Mouse (Mus musculus): ENCODE results near the gene Pip4k2c. TPM values are rescaled to one million over a fixed set of nuclear protein-coding genes. Genes with fewer than 3 reads are reported as not detected.
"Not testable (repeated sequence)": the region's sequence is repeated elsewhere in the genome, so short reads cannot be mapped to it uniquely, and the experiment has no call there.

The Pip4k2c gene
- total RNA-seq, 2 experiments from 2014 or later = 5.6 to 6.1 TPM

- intact Hi-C loops (cut with DNase I) = no loop called here
- no peak for DNase-seq
These were observed 55.3 kb downstream of the Pip4k2c start for GRCm38 (mm10) chr10:127156089-127156488.

GRCm38 (mm10) chr10:127154652-127155051 is 56.7 kb downstream of the Pip4k2c start:
- no peak for DNase-seq
- intact Hi-C loops (cut with DNase I) = no loop called here

- intact Hi-C loops (cut with DNase I) = no loop called here
- no peak for DNase-seq
These were observed 57.1 kb downstream of the Pip4k2c start for GRCm38 (mm10) chr10:127154241-127154640.

GRCm38 (mm10) chr10:127153323-127153722 is 58.1 kb downstream of the Pip4k2c start:
- intact Hi-C loops (cut with DNase I) = no loop called here

GRCm38 (mm10) chr10:127152556-127152955 is 58.8 kb downstream of the Pip4k2c start:
- intact Hi-C loops (cut with DNase I); DNase-seq: not testable (repeated sequence)

More at GRCm38 (mm10) chr10:127153323-127153722, 58.1 kb downstream of the Pip4k2c start:
- no peak for DNase-seq

GRCm38 (mm10) chr10:127151233-127151632 is 60.2 kb downstream of the Pip4k2c start:
- intact Hi-C loops (cut with DNase I); DNase-seq: not testable (repeated sequence)

GRCm38 (mm10) chr10:127150471-127150872 is 60.9 kb downstream of the Pip4k2c start:
- DNase-seq = no peak
- intact Hi-C loops (cut with DNase I) = no loop called here

- no peak for DNase-seq
- intact Hi-C loops (cut with DNase I) = no loop called here
These were observed 64.2 kb downstream of the Pip4k2c start for GRCm38 (mm10) chr10:127147135-127147534.

Other genes starting within 250 kb of the Pip4k2c start
- 100 to 1,000 TPM in 1 of 2 experiments, 10 to 100 TPM in 1; 83.2 to 103 TPM for gene Ctdsp2, start 232.9 kb downstream of the Pip4k2c start, total RNA-seq (2021)
- 1 to 10 TPM; 1.8 to 2.0 TPM for gene Avil, start 210.9 kb downstream of the Pip4k2c start, total RNA-seq (2021)
- 10 to 100 TPM; 20.5 to 21.7 TPM for gene Tsfm, start 180.7 kb downstream of the Pip4k2c start, total RNA-seq (2021)
- gene Mettl1, start 170.2 kb downstream of the Pip4k2c start, total RNA-seq (2021) = 10 to 100 TPM in 1 of 2 experiments, 1 to 10 TPM in 1; 8.2 to 10.0 TPM
- under 1 TPM in 1 of 2 experiments, not detected in 1; 0.10 TPM for gene Eef1akmt3, start 170.1 kb downstream of the Pip4k2c start, total RNA-seq (2021)
- gene Cyp27b1, start 163.3 kb downstream of the Pip4k2c start, total RNA-seq (2021) = under 1 TPM; 0.10 to 0.15 TPM
- under 1 TPM; 0.64 to 0.66 TPM for gene March9, start 151.4 kb downstream of the Pip4k2c start, total RNA-seq (2021)
- 10 to 100 TPM; 29.7 to 38.9 TPM for gene Cdk4, start 148.1 kb downstream of the Pip4k2c start, total RNA-seq (2021)
- gene Tspan31, start 141.3 kb downstream of the Pip4k2c start, total RNA-seq (2021) = 10 to 100 TPM; 22.1 to 25.0 TPM
- 1 to 10 TPM; 2.1 to 2.9 TPM for gene Agap2, start 136.3 kb downstream of the Pip4k2c start, total RNA-seq (2021)
- gene Os9, start 90.5 kb downstream of the Pip4k2c start, total RNA-seq (2021) = 10 to 100 TPM; 10.7 to 11.4 TPM
- gene B4galnt1, start 46.4 kb downstream of the Pip4k2c start, total RNA-seq (2021) = 1 to 10 TPM in 1 of 2 experiments, under 1 TPM in 1; 0.69 to 1.0 TPM
- 1 to 10 TPM; 4.8 to 5.1 TPM for gene Slc26a10, start 30.9 kb downstream of the Pip4k2c start, total RNA-seq (2021)
- gene Arhgef25, start 21.5 kb downstream of the Pip4k2c start, total RNA-seq (2021) = 1 to 10 TPM; 8.3 to 9.4 TPM
- gene Dtx3, start 15.9 kb downstream of the Pip4k2c start, total RNA-seq (2021) = 10 to 100 TPM; 21.2 to 24.6 TPM
- gene Kif5a, start 51.8 kb upstream of the Pip4k2c start, total RNA-seq (2021) = under 1 TPM; 0.20 to 0.66 TPM
- 10 to 100 TPM; 86.8 to 91.8 TPM for gene Dctn2, start 54.8 kb upstream of the Pip4k2c start, total RNA-seq (2021)
- gene Mbd6, start 77.4 kb upstream of the Pip4k2c start, total RNA-seq (2021) = 10 to 100 TPM; 11.5 to 17.1 TPM
- gene Mars, start 100.2 kb upstream of the Pip4k2c start, total RNA-seq (2021) = 10 to 100 TPM; 54.1 to 56.1 TPM
- gene Arhgap9, start 110.4 kb upstream of the Pip4k2c start, total RNA-seq (2021) = 1 to 10 TPM in 1 of 2 experiments, under 1 TPM in 1; 0.96 to 1.3 TPM
- 1 to 10 TPM; 1.0 to 1.5 TPM for gene Gli1, start 130.4 kb upstream of the Pip4k2c start, total RNA-seq (2021)
- gene Inhbe, start 142.8 kb upstream of the Pip4k2c start, total RNA-seq (2021) = not detected
- not detected for gene Inhbc, start 158.8 kb upstream of the Pip4k2c start, total RNA-seq (2021)
- gene R3hdm2, start 168.7 kb upstream of the Pip4k2c start, total RNA-seq (2021) = 100 to 1,000 TPM in 1 of 2 experiments, 10 to 100 TPM in 1; 89.7 to 129 TPM